In genomic region chr2:162985923-162986322, GRCm38 (mm10) we compare ENCODE assay signal across 9 mouse cellular contexts. TPM values are rescaled to one million over a fixed set of nuclear protein-coding genes. Genes with fewer than 3 reads are reported as not detected.
DNase-seq lines count a peak whose midpoint lies in the region; ATAC-seq and TF ChIP-seq lines count a peak whose summit lies in the region.
"Had no signal": no experiment of that assay in that cellular context is flagged by ENCODE, and none has a peak within 500 bp of the region (broad histone marks: within the 10 kb centered on the region; RNA-seq: fewer than 3 reads in every experiment).

No protein-coding gene starts in this region.

- H3K9ac ChIP-seq in liver, adult 2 months (ENCODE audit: low read depth, low read length): no peak overlapping the region
- H3K9ac ChIP-seq in midbrain, embryonic 16.5 days (ENCODE audit: low read depth, low read length): no peak overlapping the region

- H3K4me3 ChIP-seq in gastrocnemius, adult 2 months: no peak overlapping the region
- no peak overlapping the region for H3K4me3 ChIP-seq in liver, adult 2 months (ENCODE audit: insufficient read depth, low read depth, low read length)
- H3K4me3 ChIP-seq in midbrain, embryonic 16.5 days (ENCODE audit: low read depth, low read length): no peak overlapping the region

- TF ChIP-seq POLR2A in liver, adult 2 months (IDR thresholded peaks at IDR 0.05; ENCODE audit: extremely low read depth, insufficient read depth, low read length): no peak

- peaks cover 27% of the 10 kb centered on the region for H3K4me1 ChIP-seq in liver, adult 2 months (ENCODE audit: control insufficient read depth, insufficient read depth, low read length)
- no peaks in the 10 kb centered on the region for H3K4me1 ChIP-seq in midbrain, embryonic 16.5 days (ENCODE audit: control insufficient read depth, insufficient read depth, low read length)

- peaks cover 11% of the 10 kb centered on the region; the same call in 1 of the 2 replicates for H3K79me2 ChIP-seq in liver, adult 2 months (ENCODE audit: control insufficient read depth, insufficient read depth, low read length)

- H3K27me3 ChIP-seq in liver, adult 2 months (ENCODE audit: control insufficient read depth, insufficient read depth, low read length): no peaks in the 10 kb centered on the region
- no peaks in the 10 kb centered on the region; the same call in none of the 2 replicates for H3K27me3 ChIP-seq in midbrain, embryonic 16.5 days (ENCODE audit: control insufficient read depth, insufficient read depth, low read depth, low read length)

- no peak overlapping the region for H3K27ac ChIP-seq in gastrocnemius, adult 2 months
- H3K27ac ChIP-seq in liver, adult 2 months (replicated peaks; ENCODE audit: insufficient read depth, low read depth, low read length): peak overlapping the region; percentile 84
- H3K27ac ChIP-seq in midbrain, embryonic 16.5 days (ENCODE audit: low read length): no peak overlapping the region

- intact Hi-C loops in gastrocnemius, adult 2 months (cut with DNase I): no loop called here

- WGBS in liver, adult 2 months: 10% methylated on average over 3 of the region's 3 CpGs
- WGBS in midbrain, embryonic 16.5 days: 28% methylated on average over 3 of the region's 3 CpGs

- H3K9me3 ChIP-seq in midbrain, embryonic 16.5 days (replicated peaks; ENCODE audit: control insufficient read depth, low read length, poor library complexity, severe bottlenecking): no peaks in the 10 kb centered on the region

- TF ChIP-seq CTCF in gastrocnemius, adult 2 months (IDR thresholded peaks at IDR 0.05): no peak
- TF ChIP-seq CTCF in liver, adult 2 months (IDR thresholded peaks at IDR 0.05; ENCODE audit: low read depth, low read length): no peak

- H3K36me3 ChIP-seq in liver, adult 2 months (ENCODE audit: control insufficient read depth, insufficient read depth, low read length): no peaks in the 10 kb centered on the region
- no peaks in the 10 kb centered on the region for H3K36me3 ChIP-seq in midbrain, embryonic 16.5 days (ENCODE audit: control insufficient read depth, insufficient read depth, low read length)

- peak; percentile 34 for DNase-seq in gastrocnemius, adult 2 months
- DNase-seq in gastrocnemius, adult 8-10 months (ENCODE audit: low spot score in 2 of 2): no peak
- DNase-seq in testis, postnatal 10 days (ENCODE audit: low spot score): peak; percentile 61
- DNase-seq in testis, postnatal 14 days (ENCODE audit: low spot score): no peak
- DNase-seq in liver, adult 2 months (ENCODE audit: extremely low read depth, low read depth, low spot score): peak; percentile 95
- DNase-seq in embryo, embryonic 9.5 days (ENCODE audit: extremely low spot score): no peak
- no peak for DNase-seq in frontal cortex, postnatal 10 days (ENCODE audit: low spot score in 2 of 2)

- ATAC-seq in midbrain, embryonic 16.5 days: no peak

- H3K4me2 ChIP-seq in midbrain, embryonic 16.5 days (ENCODE audit: low read length): no peak overlapping the region

RNA-seq across cellular contexts. Expression of gene Sgk2, which starts 1.2 kb away (rescaled TPM):
- not detected for total RNA-seq in gastrocnemius, adult 2 months (2021)
- not detected for total RNA-seq in gastrocnemius, adult 8-10 months (2022)
- total RNA-seq in liver, adult 2 months (2014; rRNA removed): 39.4 and 65.0 TPM in 2 replicates
- polyA plus RNA-seq in liver, adult 2 months (2012; rRNA removed): 27.8 and 39.0 TPM in 2 replicates
- polyA plus RNA-seq in midbrain, embryonic 16.5 days (2015; fragmentation: Nextera tagmentation; extraction: Ambion mirVana): 0.17 TPM in 1 of 2 replicates, not detected in the other

RNA-seq across cellular contexts. Expression of gene Ift52, which starts 31.2 kb away (rescaled TPM):
- 10 to 100 TPM; 13.2 to 15.1 TPM for total RNA-seq in gastrocnemius, adult 2 months (2021)
- total RNA-seq in gastrocnemius, adult 8-10 months (2022): 10 to 100 TPM; 16.3 to 17.8 (median 17.7) TPM
- 12.1 and 18.3 TPM in 2 replicates for total RNA-seq in liver, adult 2 months (2014; rRNA removed)
- polyA plus RNA-seq in liver, adult 2 months (2012; rRNA removed): 18.0 and 18.8 TPM in 2 replicates
- 41.0 and 43.1 TPM in 2 replicates for polyA plus RNA-seq in midbrain, embryonic 16.5 days (2015; fragmentation: Nextera tagmentation; extraction: Ambion mirVana)

RNA-seq across cellular contexts. Expression of gene L3mbtl1, which starts 42.7 kb away (rescaled TPM):
- total RNA-seq in gastrocnemius, adult 2 months (2021): not detected
- not detected for total RNA-seq in gastrocnemius, adult 8-10 months (2022)
- 0.28 TPM in 1 of 2 replicates, not detected in the other for total RNA-seq in liver, adult 2 months (2014; rRNA removed)
- 0.11 TPM in 1 of 2 replicates, not detected in the other for polyA plus RNA-seq in liver, adult 2 months (2012; rRNA removed)
- 4.6 and 8.3 TPM in 2 replicates for polyA plus RNA-seq in midbrain, embryonic 16.5 days (2015; fragmentation: Nextera tagmentation; extraction: Ambion mirVana)
- total RNA-seq: common myeloid progenitor, adult 5-6 weeks had no signal

RNA-seq across cellular contexts. Expression of gene Srsf6, which starts 54.6 kb away (rescaled TPM):
- 10 to 100 TPM; 45.6 to 46.1 TPM for total RNA-seq in gastrocnemius, adult 2 months (2021)
- total RNA-seq in gastrocnemius, adult 8-10 months (2022): 10 to 100 TPM; 29.8 to 41.1 (median 32.9) TPM
- total RNA-seq in liver, adult 2 months (2014; rRNA removed): 34.3 and 37.1 TPM in 2 replicates
- 60.0 and 81.2 TPM in 2 replicates for polyA plus RNA-seq in liver, adult 2 months (2012; rRNA removed)
- polyA plus RNA-seq in midbrain, embryonic 16.5 days (2015; fragmentation: Nextera tagmentation; extraction: Ambion mirVana): 118 and 137 TPM in 2 replicates

Comparison
In these comparisons a context has a peak if more than half of its experiments do, and no peak if none do; other contexts are left out.
1. DNase-seq: peak in gastrocnemius, adult 2 months (single experiment), testis, postnatal 10 days (single experiment) and liver, adult 2 months (single experiment); none in gastrocnemius, adult 8-10 months (0 of 2), testis, postnatal 14 days (single experiment), embryo, embryonic 9.5 days (single experiment) and frontal cortex, postnatal 10 days (0 of 2).
2. RNA of gene Sgk2, which starts 1.2 kb away (total RNA-seq): 39.4 to 65.0 TPM in liver, adult 2 months; not detected in gastrocnemius, adult 2 months and not detected in gastrocnemius, adult 8-10 months; every median in the first group is over 10 times any median in the second.